ENCODE assay signal across 8 mouse cellular contexts in the genomic region with DNA sequence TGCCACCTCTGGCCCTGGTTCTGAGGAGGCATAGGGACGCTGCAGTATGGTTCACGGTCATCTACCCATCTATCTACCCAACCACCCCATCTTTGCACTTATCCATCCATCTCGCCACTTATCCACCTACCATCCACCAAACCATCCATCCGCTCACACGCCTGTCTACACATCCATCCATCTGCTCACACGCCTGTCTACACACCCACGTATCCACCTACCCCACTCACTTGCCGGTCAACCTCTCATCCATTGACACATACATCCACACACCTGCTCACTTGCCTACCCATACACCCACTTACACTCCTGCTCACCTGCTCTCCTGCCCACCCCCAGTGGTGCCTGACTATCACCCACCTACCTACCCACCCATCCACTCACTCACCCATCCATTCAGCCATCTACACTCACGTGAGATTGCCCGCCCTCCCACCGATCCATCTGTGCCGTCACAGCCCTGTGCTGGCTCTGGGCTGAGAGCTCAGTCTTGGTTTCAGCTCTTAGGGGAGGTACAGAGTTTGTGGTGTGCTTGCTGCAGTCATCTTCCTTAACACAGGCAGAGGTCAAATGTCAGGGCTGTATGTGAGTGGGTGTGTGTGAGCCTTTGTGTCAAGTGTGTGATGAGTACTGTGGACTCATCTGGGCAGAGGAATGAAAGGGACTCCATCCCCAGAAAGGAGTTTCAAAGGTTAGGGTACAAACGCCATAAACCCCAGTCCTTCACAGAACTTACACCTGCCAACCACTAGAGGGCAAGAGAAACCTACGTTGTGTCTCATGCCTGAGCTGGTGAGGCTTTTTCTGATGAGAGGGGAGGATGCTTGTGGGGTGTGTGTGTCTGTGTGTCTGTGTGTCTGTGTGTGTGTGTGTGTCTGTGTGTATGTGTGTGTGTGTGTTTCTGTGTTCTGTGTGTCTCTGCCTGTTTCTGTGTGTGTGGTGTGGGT. TPM values are rescaled to one million over a fixed set of nuclear protein-coding genes. Genes with fewer than 3 reads are reported as not detected.
DNase-seq lines count a peak whose midpoint lies in the region; ATAC-seq lines count a peak whose summit lies in the region.

No protein-coding gene starts in this region.

- no peaks in the 10 kb centered on the region for H3K9me3 ChIP-seq in hindbrain, embryonic 10.5 days
- no peaks in the 10 kb centered on the region for H3K9me3 ChIP-seq in midbrain, embryonic 13.5 days

- H3K4me2 ChIP-seq in midbrain, embryonic 13.5 days (replicated peaks), result no peak overlapping the region

- H3K4me3 ChIP-seq in hindbrain, embryonic 10.5 days, result no peak overlapping the region
- no peak overlapping the region for H3K4me3 ChIP-seq in midbrain, embryonic 13.5 days (replicated peaks)

- H3K36me3 ChIP-seq in hindbrain, embryonic 10.5 days, result no peaks in the 10 kb centered on the region
- no peaks in the 10 kb centered on the region for H3K36me3 ChIP-seq in midbrain, embryonic 13.5 days

- ATAC-seq in midbrain, embryonic 13.5 days, result peak; percentile 76

- WGBS in hindbrain, embryonic 10.5 days, result 63% methylated on average over 14 of the region's 14 CpGs
- WGBS in midbrain, embryonic 13.5 days, result 63% methylated on average over 14 of the region's 14 CpGs

- no peak overlapping the region for H3K27ac ChIP-seq in hindbrain, embryonic 10.5 days
- H3K27ac ChIP-seq in midbrain, embryonic 13.5 days, result no peak overlapping the region

- H3K9ac ChIP-seq in midbrain, embryonic 13.5 days (replicated peaks), result 0 out of 2 replicates have a peak overlapping the region, but pooled peaks have one; percentile 36

- peaks cover 19% of the 10 kb centered on the region for H3K27me3 ChIP-seq in hindbrain, embryonic 10.5 days (ENCODE audit: insufficient read depth, poor library complexity, severe bottlenecking)
- peaks cover 19% of the 10 kb centered on the region for H3K27me3 ChIP-seq in midbrain, embryonic 13.5 days

- H3K4me1 ChIP-seq in hindbrain, embryonic 10.5 days (replicated peaks), result no peaks in the 10 kb centered on the region
- no peaks in the 10 kb centered on the region for H3K4me1 ChIP-seq in midbrain, embryonic 13.5 days (replicated peaks)

- peak; percentile 29 for DNase-seq in adrenal gland, postnatal 10 days
- no peak for DNase-seq in adrenal gland, adult 18-20 months (ENCODE audit: low spot score in 2 of 2)
- peak; percentile 9 for DNase-seq in thymus, postnatal 14 days
- no peak for DNase-seq in thymus, adult 18-20 months
- peak; percentile 32 for DNase-seq in hindbrain, embryonic 10.5 days (ENCODE audit: low spot score)
- DNase-seq in left cerebral cortex, adult 18-20 months (ENCODE audit: low spot score in 2 of 2), result peak; percentile 37 to 38
- DNase-seq in gastrocnemius, postnatal 4 days (ENCODE audit: low spot score in 2 of 2), result no peak

RNA-seq across cellular contexts. Expression of gene Ccdc27, which starts 22.6 kb away (rescaled TPM):
- not detected for total RNA-seq in adrenal gland, postnatal 10 days (2021)
- total RNA-seq in adrenal gland, adult 18-20 months (2021), result not detected
- not detected in 2 replicates for polyA plus RNA-seq in hindbrain, embryonic 10.5 days (2016; fragmentation: Nextera tagmentation; extraction: Ambion mirVana)
- not detected for total RNA-seq in left cerebral cortex, adult 18-20 months (2021)
- polyA plus RNA-seq in midbrain, embryonic 13.5 days (2015; fragmentation: Nextera tagmentation; extraction: Ambion mirVana), result not detected in 2 replicates
- not detected for total RNA-seq in gastrocnemius, postnatal 4 days (2021)

RNA-seq across cellular contexts. Expression of gene Smim1, which starts 39.1 kb away (rescaled TPM):
- total RNA-seq in adrenal gland, postnatal 10 days (2021), result 10 to 100 TPM; 28.6 to 32.6 TPM
- total RNA-seq in adrenal gland, adult 18-20 months (2021), result 10 to 100 TPM; 48.5 to 54.2 TPM
- 25.9 and 32.9 TPM in 2 replicates for polyA plus RNA-seq in hindbrain, embryonic 10.5 days (2016; fragmentation: Nextera tagmentation; extraction: Ambion mirVana)
- 10 to 100 TPM; 10.0 to 15.0 TPM for total RNA-seq in left cerebral cortex, adult 18-20 months (2021)
- 4.7 and 6.1 TPM in 2 replicates for polyA plus RNA-seq in midbrain, embryonic 13.5 days (2015; fragmentation: Nextera tagmentation; extraction: Ambion mirVana)
- 10 to 100 TPM; 27.2 to 37.8 TPM for total RNA-seq in gastrocnemius, postnatal 4 days (2021)

RNA-seq across cellular contexts. Expression of gene Lrrc47, which starts 53.6 kb away (rescaled TPM):
- 10 to 100 TPM; 40.7 to 43.3 TPM for total RNA-seq in adrenal gland, postnatal 10 days (2021)
- 10 to 100 TPM; 54.8 to 55.4 TPM for total RNA-seq in adrenal gland, adult 18-20 months (2021)
- polyA plus RNA-seq in hindbrain, embryonic 10.5 days (2016; fragmentation: Nextera tagmentation; extraction: Ambion mirVana), result 20.2 and 25.3 TPM in 2 replicates
- 10 to 100 TPM; 59.7 to 69.2 TPM for total RNA-seq in left cerebral cortex, adult 18-20 months (2021)
- 21.2 and 24.7 TPM in 2 replicates for polyA plus RNA-seq in midbrain, embryonic 13.5 days (2015; fragmentation: Nextera tagmentation; extraction: Ambion mirVana)
- 10 to 100 TPM; 38.6 to 40.1 TPM for total RNA-seq in gastrocnemius, postnatal 4 days (2021)

Comparison
In these comparisons a context has a peak if more than half of its experiments do, and no peak if none do; other contexts are left out.
1. DNase-seq: peak in adrenal gland, postnatal 10 days (single experiment), thymus, postnatal 14 days (single experiment), hindbrain, embryonic 10.5 days (single experiment) and left cerebral cortex, adult 18-20 months (2 of 2); none in adrenal gland, adult 18-20 months (0 of 2), thymus, adult 18-20 months (0 of 2) and gastrocnemius, postnatal 4 days (0 of 2).